Mouse (Mus musculus): Measurements from ENCODE around the gene Gpr61.

Gpr61 gene

GRCm38 (mm10) chr3:108154656-108155055 lies at the start of gene Gpr61:
Gene Gpr61, minus strand, starts transcription at chr3:108154882.
- no peak for DNase-seq (ENCODE audit: inconsistent ontology term)

- no peak for DNase-seq (ENCODE audit: inconsistent ontology term)
Measured at GRCm38 (mm10) chr3:108204470-108204869, 49.8 kb upstream of the Gpr61 start.

- peak; percentile 62 for DNase-seq (ENCODE audit: inconsistent ontology term)
Measured at GRCm38 (mm10) chr3:108203621-108204325, 49.1 kb upstream of the Gpr61 start.

- no peak for DNase-seq (ENCODE audit: inconsistent ontology term)
Measured at GRCm38 (mm10) chr3:108203212-108203611, 48.5 kb upstream of the Gpr61 start.

GRCm38 (mm10) chr3:108202506-108202905 lies 47.8 kb upstream of the Gpr61 start:
- DNase-seq (ENCODE audit: inconsistent ontology term), result no peak

- peak; percentile 97 for DNase-seq (ENCODE audit: inconsistent ontology term)
Measured at GRCm38 (mm10) chr3:108200329-108201323, 45.9 kb upstream of the Gpr61 start, which contains the start of gene Cyb561d1. Gene Cyb561d1, minus strand, starts transcription at chr3:108201212.

- DNase-seq (ENCODE audit: inconsistent ontology term), result no peak
Measured at GRCm38 (mm10) chr3:108199231-108199630, 44.5 kb upstream of the Gpr61 start.

- DNase-seq (ENCODE audit: inconsistent ontology term), result no peak
Measured at GRCm38 (mm10) chr3:108197066-108197497, 42.4 kb upstream of the Gpr61 start.

- DNase-seq (ENCODE audit: inconsistent ontology term), result peak; percentile 67
Measured at GRCm38 (mm10) chr3:108195941-108196590, 41.4 kb upstream of the Gpr61 start.

- no peak for DNase-seq (ENCODE audit: inconsistent ontology term)
Measured at GRCm38 (mm10) chr3:108195287-108195686, 40.6 kb upstream of the Gpr61 start.

- no peak for DNase-seq (ENCODE audit: inconsistent ontology term)
Measured at GRCm38 (mm10) chr3:108193686-108194085, 39.0 kb upstream of the Gpr61 start.

- no peak for DNase-seq (ENCODE audit: inconsistent ontology term)
Measured at GRCm38 (mm10) chr3:108189897-108190296, 35.2 kb upstream of the Gpr61 start.

- no peak for DNase-seq (ENCODE audit: inconsistent ontology term)
Measured at GRCm38 (mm10) chr3:108188716-108189490, 34.2 kb upstream of the Gpr61 start.

GRCm38 (mm10) chr3:108187111-108187795 lies 32.6 kb upstream of the Gpr61 start:
- DNase-seq (ENCODE audit: inconsistent ontology term), result no peak

GRCm38 (mm10) chr3:108186098-108187047 lies 31.7 kb upstream of the Gpr61 start, which contains the start of gene Amigo1:
Gene Amigo1, plus strand, starts transcription at chr3:108186335.
- peak; percentile 64 for DNase-seq (ENCODE audit: inconsistent ontology term)

GRCm38 (mm10) chr3:108185460-108186097 lies 30.9 kb upstream of the Gpr61 start:
- DNase-seq (ENCODE audit: inconsistent ontology term), result no peak

- no peak for DNase-seq (ENCODE audit: inconsistent ontology term)
Measured at GRCm38 (mm10) chr3:108184742-108185141, 30.1 kb upstream of the Gpr61 start.

GRCm38 (mm10) chr3:108180514-108180913 lies 25.8 kb upstream of the Gpr61 start:
- DNase-seq (ENCODE audit: inconsistent ontology term), result peak; percentile 62

Data from Muller cell, postnatal 12 days (primary cell).